Mouse (Mus musculus) forelimb bud, embryonic 11.5 days (tissue): ENCODE results near the gene Ap2m1.

Source experiments
- DNase-seq: peaks from one replicate; pipeline ENCODE4 v3.0.0-alpha.2; 2012; ENCODE audit warnings: low read depth, low spot score

Ap2m1 gene

DNA sequence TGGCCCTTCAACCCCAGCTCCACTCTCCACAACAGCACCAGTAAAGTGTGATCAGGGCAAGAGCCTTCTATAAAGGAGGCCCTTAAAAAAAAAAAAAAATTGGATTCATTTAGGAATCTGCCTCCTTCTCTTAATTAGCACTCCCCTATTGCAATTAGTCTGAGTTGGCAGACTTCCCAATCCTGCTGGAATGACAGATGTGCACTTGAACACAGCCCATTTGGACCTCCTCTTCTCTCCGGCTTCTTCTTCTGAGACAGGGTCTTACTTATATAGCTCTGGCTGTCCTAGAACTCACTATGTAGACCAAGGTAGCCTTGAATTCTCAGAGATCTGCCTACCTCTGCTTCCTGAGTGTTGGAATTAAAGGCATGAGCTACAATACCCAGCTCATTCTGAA is 5.9 kb upstream of the Ap2m1 start:
- DNase-seq = no peak

DNA sequence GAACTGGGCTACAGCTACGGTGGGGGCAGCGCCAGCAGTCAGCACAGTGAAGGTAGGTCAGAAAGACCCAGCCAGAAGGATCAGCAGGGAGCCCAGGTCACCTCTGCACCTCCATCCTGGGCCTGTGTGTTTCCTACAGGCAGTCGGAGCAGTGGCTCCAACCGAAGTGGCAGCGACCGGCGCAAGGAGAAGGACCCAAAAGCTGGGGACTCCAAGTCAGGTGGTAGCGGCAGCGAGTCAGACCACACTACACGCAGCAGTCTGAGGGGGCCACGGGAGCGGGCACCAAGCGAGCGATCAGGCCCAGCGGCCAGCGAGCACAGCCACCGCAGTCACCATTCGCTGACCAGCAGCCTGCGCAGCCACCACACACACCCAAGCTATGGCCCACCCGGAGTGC is 4.3 kb upstream of the Ap2m1 start:
- no peak for DNase-seq

DNA sequence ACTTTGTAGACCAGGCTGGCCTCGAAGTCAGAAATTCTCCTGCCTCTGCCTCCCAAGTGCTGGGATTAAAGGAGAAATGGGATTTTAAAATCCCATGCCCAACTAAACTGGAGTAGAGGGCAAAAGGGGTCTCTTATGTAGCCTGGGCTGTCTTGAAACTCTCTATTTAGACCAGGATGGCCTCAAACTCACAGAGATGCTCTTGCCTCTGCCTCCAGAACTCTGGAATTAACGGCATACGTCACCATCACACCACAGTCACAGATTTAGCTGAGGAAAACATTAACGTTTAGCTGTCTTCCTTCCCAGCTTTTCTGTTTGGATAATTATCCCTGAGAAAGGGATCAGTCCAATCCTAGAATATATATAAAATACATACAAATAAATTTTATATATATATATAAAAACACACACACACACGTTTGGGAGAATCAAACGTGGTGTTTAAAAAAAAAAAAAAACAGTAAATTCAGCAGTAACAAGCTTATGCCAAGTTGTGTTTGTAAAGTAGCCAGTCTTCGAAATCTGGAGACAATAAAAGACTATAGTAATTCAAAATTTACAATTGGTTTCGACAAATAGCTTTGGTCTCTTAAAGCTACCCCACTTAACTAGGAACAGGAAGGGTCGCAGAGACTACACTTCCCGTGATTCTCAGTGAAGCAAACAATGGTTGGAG is 522 bp upstream of the Ap2m1 start:
- no peak for DNase-seq

DNA sequence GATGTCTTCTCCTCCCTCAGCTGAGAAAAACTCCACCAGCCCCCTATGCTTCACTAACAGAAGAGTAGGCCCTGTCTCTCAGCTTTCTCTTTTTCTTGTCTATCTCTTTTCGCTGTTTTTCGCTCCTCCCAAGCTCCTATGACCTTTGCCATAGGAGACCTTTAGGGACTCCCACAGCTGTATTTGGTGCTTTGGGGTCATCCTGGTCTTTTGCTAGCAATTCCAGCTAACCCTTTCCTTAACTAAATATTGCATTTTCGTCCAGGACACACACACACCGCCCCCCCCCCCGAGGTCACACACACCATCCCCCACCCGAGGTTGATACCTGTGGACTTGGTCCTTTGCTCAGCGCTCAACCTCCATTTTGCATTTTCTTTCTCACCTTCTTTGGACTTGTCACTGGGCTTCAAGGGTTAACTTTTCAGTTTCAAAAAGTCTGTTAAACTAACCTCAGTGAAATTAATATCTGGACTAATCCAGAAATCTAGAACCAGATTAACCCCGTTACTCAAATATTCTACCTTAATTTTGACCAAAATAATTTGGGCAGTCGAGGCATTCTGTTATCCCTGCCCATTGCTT is 895 bp downstream of the Ap2m1 start:
- DNase-seq = no peak

DNA sequence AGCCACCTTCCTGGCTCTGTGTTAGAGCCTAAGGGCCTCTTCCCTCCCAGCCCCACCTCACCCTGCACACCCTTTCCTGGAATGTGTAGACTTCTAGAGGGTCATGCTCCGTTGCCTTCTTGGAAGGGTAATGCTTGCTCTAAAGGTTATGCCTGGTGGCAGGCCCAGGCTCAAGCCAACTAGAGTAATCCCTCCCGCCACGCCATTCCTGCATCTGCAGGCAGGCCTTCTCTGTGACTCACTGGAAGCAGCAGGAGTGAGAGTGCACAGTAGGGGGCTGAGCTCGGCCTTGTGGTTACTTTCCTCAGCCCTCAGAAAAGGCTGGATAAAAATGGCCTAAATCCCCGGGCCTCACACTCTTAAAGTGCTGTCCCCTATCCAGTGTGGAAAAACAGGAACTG is 1.8 kb downstream of the Ap2m1 start:
- DNase-seq = no peak

DNA sequence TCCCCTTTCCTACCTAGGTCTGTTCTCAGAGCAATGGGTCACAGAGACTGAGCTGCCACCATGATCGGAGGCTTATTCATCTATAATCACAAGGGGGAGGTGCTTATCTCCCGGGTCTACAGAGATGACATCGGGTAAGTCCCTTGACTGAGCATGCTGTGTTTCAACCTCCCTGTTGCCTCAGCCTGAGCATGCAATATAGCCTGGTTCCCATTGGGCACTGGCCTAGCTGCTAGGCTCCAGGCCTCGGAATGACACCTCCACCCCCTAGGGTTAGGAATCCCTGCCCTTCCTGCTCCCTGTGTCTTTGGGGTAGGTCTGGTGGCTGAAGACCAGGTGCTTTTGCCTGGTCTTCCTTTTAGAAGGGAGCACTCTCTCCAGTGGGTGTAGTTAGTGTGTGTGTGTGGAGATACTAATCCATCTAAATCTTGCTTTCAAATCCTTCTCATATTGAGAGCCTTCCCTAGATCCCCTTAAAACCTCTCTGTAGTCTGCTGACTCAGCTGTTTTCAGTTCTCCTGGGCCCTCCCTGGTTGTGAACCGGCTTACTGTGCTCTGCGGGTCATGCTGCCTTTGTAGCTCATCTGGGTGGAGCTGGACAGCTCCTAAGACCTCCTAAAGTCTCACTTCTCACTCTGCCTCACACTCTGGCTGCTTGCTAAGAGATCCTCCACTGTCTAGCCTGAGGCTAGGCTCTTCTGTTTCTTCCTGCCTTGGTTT is 2.5 kb downstream of the Ap2m1 start:
- DNase-seq = no peak

DNA sequence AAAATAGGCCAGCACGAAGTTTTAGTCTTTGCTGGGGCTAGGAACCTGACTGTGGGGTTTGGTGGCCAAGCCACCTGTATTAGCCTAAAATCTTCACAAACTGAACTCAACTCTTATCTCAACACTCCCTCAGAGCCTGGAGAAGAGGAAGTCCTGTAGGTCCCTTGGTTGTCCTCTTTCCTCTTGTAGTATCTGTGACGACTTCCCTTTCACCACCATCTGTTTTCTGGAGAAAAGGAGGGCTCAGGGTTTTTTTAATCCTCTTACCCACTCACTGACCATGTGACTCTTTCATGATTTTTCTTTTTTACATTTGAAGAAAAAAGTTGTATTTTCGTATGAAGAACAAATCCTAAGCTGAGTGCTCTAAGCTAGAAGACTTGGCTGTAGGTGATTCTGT is 4.4 kb downstream of the Ap2m1 start:
- DNase-seq = no peak

DNA sequence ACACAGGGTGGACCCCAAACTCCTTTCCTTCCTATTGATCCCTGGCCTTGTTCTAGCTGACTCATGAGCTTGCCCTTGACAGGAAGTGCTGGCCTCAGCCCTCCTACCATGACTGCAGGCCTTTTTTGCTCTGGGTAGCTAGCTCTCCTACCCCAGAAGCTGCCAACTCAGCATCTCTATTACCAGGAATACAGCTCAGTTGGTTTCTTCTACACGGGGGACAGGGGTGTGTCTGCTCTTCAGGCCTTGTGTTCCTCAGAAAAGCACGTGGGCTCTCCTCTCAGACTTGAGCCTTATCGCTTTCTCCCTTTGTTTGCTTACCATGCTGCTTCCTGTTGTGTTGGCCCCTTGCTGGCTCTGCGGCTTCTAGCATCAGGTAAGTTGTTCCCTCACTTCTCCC is 5.2 kb downstream of the Ap2m1 start:
- no peak for DNase-seq

DNA sequence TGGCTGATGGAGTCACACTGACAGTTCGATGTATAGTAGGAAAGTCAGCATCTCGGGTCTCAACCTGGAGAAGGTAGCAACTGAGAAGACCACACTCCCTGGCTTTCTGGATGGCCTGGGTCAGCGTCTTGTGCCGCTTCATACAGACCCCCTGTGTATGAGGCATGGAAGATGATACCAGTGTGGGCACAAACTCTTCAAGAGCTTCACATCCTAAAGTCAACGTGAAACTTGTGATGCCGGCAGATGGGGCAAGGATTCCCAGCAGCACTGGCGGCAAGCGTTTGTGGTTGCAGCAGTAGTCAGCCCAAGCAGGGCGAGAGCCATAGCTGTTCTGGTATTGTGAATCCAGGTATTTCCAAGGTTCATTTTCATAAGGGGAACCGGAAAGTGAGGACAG is 10.4 kb downstream of the Ap2m1 start:
- no peak for DNase-seq

DNA sequence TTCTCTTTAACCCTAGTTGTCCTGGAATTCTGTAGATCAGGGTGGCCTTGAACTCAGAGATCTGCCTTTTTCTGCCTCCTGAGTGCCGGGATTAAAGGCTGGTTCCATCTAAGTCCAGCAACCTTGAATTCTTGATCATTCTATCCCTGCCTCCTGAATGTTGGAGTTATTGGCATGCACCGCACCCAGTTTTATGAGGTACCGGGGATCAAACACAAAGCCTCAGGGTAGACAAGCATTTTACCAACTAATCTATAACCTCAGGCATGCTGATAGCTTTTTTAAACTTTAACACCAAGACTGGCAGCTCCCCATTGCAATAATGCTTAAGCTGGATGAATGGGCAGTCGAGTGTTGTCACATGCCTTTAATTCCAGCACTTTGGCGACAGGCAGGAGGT is 12.1 kb downstream of the Ap2m1 start:
- DNase-seq = no peak

DNA sequence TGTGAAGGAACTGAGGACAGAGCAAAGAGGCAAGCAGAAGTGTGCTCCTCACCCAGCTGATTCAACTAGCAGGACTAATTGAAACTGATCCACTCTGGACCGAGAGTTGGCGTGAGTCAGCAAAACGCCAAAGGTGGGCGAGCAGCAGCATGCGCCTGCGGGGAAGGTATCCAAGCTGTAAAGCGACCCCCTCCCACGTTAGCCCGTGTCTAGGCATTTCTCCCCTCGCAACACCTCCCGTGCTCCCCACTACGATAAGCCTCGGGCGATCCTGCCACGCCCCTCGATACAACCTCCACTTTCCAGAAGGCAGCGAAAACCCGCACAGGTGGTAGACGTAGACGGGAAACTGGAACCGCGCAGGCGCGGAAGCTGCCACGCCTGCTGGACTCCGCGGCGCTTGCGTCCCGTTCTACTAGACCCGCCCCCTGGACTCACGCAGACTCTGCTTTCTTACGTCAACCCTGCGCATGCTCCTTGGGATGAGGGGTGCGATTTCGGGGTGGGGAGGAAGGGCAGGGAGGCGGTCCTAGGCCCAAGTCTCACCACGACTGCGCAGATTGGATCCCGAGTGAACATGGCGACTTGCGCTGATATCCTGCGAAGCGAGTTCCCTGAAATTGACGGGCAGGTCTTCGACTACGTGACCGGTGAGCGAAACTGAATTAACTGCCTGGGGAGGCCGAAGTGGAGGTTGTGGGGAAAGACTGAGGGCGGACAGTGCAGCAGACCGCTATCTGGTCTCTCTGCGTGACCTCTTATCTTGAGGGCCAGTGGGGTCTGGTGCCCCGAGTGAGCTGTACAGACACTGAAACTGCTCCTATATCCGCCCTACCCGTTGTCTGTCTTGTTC is 13.0 kb downstream of the Ap2m1 start, which contains the start of gene Abcf3:
Abcf3 (plus strand) TSS at position 482 of the 853 bp plus-strand sequence.
- DNase-seq = peak; percentile 100

DNA sequence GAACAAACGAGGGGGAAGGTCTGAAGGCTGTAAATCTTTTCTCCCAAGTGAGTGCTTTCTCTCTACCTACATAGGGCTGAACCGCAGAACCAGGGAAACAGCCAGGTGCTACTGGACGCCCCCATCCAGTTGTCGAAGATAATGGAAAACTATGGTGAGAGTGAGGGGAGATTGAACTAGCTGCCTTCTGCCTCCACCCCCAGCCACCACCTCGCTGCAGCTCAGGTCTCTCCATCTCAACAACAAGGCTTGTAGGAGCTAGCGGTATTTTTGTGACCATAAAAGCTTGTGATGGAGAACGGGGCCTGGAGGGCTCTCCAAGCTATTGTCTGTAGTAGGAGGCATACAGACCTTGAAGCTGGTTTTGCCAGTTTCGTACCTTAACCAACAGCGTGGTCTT is 13.9 kb downstream of the Ap2m1 start:
- DNase-seq = no peak

DNA sequence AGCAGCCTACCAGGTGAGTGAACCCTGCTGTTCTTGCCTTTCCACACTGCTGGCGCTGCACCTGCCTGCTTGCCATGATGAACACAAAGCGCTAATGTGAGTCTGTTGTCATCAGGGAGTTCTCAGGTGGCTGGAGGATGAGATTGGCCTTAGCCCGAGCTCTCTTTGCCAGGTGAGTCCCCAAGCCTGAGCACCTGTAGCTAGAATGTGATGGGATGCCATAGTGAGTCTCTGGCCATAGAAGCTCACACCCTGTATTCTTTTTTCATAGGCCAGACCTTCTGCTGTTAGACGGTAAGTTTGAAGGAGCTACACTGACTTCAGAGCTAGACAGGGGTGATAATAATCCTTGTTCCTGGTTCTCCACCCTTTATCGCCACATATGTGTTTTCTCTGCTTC is 16.4 kb downstream of the Ap2m1 start:
- DNase-seq = no peak

DNA sequence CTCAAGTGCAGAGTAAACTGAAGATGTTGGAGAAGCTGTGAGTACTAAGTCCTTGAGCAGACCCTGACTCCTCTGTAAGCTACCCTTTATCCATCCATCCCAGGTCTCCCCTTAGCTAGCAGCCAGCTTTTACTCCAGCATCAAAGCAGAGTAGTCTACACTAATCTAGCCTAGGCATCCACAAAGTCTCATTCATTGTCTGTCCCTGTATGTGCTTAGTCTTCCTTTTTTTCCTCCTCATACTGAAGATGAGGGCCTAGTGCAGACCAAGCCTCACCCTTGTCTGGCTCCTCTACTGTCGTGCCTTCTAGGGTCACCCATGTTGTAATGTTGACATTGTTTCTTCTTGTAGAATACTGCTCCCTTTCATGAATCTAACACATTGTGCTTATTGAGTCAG is 17.3 kb downstream of the Ap2m1 start:
- no peak for DNase-seq

DNA sequence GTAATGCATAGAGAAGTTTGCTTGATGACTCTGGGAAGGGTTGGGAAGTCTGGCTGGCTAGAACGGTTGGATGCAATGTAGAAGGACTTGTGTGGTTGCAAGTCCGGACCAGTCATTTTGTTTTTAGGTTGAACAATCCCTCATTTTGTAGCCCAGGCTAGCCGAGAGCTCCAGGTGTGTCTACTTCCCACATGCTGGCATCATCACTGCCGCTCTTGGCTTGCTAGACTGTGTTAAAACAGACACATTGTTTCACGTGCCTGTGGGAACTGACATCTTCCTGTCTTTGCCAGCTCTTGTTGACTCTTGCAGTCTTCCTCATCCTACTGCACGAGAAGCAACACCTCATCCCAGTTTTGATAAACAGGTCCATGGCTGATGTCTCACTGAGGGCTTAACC is 19.7 kb downstream of the Ap2m1 start:
- DNase-seq = no peak

DNA sequence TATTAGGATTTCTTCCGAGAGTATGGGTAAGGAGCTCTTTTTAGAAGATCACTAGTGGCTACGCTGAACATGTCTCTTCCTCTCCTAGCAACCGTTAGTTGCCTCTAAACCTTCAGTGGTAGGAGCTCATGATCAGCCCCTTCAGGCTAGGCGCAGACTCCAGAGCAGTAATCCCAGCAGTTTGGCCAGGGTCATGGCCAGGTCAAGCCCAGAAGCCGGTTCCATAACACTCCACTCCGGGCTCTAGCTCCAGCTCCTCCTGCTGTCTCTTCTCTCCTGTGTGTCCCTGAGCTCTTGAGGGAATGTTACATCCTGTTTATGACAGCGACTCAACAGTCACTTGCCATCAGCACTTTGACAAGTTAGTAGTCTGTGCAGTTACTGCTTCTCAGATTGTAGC is 22.1 kb downstream of the Ap2m1 start:
- no peak for DNase-seq

DNA sequence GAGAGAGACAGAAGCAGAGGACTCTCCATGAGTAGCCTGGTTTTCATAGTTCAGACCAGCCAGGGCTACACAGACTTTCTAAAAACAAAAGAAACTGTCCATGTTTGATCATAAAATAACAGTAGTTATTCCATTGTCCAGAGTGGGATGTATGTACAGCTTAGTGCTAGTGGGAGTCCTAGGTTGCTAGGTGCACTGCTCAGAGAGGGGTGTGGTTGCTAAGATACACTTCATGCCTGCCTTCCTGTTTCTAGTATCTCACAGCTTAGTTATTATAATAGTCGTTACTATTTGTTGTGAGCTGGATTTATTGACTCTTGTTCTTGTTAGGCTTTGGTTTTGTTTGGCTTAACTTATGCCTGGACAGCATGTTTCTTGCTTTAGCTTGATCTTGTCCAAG is 29.8 kb downstream of the Ap2m1 start:
- DNase-seq = no peak

DNA sequence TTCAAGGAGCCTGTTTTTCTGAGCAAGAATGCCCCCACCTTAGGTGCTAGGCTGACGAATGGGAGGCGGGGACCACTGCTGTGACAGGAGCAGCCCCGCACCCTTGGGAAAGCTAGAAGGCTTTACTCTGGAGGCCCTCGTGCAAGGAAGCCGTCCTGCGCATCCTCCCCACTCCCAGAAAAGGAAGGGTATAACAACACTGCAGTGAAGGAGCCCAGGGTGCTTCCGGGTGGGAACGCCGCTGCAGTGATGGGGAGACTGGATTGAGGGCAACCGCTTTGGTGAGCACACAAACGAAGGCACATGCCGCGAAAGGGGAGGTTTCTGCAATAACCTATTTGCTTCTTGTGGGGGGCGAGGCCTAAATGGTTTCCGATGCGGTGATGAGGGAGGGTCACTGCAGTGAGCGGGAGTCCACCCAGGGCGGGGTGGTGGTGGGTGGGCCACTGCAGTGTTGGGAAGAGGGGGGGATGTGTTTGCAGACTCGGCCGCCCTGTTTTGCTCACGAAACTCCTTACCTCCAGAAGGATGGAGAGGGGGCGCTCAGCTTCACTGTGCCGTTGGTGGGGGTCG is 54.2 kb downstream of the Ap2m1 start, which contains the start of gene Vwa5b2:
Vwa5b2 (plus strand) TSS at position 106 of the 573 bp plus-strand sequence.
- no peak for DNase-seq

DNA sequence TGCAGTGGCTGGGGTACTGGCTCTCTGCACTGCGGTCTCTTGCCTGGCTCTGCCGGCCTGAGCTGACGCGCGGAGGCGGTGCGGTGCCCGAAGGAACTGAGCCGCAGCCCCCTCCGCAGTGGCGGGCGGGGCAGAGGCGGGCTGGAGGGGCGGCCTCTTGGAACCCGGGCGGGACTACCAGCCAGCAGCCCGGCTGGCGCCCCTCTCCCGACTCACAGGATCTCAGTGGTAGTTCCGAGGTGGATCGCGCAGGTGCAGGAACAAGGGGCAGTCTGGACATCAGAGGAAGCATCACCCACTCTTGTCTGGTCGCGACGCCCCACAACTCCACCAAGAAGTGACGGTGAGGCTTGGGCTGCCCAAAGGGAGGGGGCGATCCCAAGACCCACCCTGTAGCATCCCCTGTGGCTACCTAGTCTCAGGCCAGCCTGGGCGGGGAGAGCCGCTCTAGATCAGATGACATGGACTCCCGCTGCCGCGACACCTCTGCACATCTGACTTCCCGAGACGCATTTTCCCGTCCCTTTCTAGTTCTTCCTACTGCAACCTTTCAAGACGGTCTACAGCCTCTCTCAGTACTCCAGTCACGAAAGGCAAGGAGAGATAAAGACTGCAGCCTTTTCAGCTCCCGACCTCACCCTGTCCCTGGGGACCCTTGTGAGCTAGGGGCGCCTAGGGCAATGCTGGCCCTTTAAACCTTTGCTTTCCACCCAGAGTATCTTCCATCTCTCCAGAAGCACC is 54.8 kb downstream of the Ap2m1 start:
- no peak for DNase-seq

DNA sequence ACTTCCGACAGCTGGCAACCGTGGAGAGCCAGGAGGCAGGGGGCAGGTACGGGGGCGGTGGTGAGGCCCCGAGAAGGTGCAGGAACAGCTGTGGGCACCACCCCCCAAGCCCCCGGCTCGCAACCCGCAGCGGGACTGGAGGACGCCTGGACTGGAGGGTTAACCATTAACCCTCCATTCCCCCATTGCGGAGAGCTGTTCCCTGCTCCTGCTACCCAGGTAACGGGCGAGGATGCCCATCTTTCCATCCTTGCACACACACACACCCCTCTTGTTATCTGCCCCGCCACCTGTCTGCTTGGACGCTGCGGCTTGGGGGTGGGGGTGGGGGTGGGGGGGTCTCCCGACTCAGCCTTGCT is 55.4 kb downstream of the Ap2m1 start:
- no peak for DNase-seq

DNA sequence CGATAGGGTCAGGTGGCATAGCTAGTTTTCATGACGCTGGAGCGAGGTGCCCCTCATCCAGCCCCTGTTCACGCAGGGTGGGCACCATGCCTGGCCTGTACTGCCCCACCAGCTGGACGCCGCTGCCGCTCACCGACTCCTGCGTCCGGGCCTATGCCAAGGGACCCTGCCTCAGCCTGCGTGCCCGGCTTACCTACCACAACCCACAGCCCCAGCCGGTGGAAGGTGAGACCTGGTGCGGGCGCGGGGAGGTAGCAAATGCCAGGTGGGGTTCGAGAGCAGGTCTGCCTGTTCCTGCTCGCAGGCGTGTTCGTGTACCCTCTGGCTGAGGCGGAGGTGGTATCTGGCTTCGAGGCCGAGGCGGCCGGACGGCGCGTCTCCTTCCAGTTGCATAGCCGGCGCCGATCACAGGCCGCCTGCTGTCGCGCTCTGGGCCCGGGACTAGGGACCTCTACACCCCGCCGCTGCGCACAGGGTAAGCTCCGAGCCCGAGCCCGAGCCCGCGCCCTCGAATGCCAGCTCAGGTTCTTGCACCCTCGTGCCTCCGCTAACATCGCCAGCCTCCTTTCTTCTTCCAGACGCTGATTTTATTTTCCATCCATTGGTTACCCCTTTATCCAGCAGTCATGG is 55.9 kb downstream of the Ap2m1 start:
- no peak for DNase-seq
